Mouse (Mus musculus) CH12.LX (cell line): ENCODE data around the gene Fuz. TPM values are rescaled to one million over a fixed set of nuclear protein-coding genes. Genes with fewer than 3 reads are reported as not detected.

ENCODE experiments used
- DNase-seq: peaks from one replicate; pipeline ENCODE4 v3.0.0-alpha.2; 2013; ENCODE audit errors: extremely low read depth
- H3K27ac ChIP-seq: 2 replicates; pipeline ENCODE4 v1.5.1; 2012; ENCODE audit warnings: low read depth, mild to moderate bottlenecking, control low read depth, moderate library complexity; ENCODE audit not compliant: insufficient read depth
- H3K27me3 ChIP-seq: replicated peaks from 2 replicates; pipeline ENCODE3; 2012; ENCODE audit warnings: inconsistent platforms
- H3K36me3 ChIP-seq, 2 experiments: replicated peaks in 1 of 2; 2 replicates each; pipeline versions ENCODE3 to v1.6.1; 2012; ENCODE audit warnings: inconsistent platforms in 1 of 2, low read length in 1 of 2, mild to moderate bottlenecking in 1 of 2, mixed read lengths in 1 of 2, moderate library complexity in 1 of 2; ENCODE audit not compliant: control insufficient read depth in 1 of 2, insufficient read depth in 1 of 2
- H3K4me1 ChIP-seq, 2 experiments: 2 replicates each; pipeline ENCODE4 v1.6.1; 2012; ENCODE audit warnings: inconsistent platforms in 1 of 2, moderate library complexity in 1 of 2; ENCODE audit not compliant: insufficient read depth in 2 of 2, control insufficient read depth in 1 of 2
- H3K4me2 ChIP-seq: 2 replicates; pipeline ENCODE4 v1.6.1; 2012; ENCODE audit warnings: low read depth, mild to moderate bottlenecking, control low read depth; ENCODE audit not compliant: poor library complexity, insufficient read depth, severe bottlenecking
- H3K4me3 ChIP-seq, 3 experiments: fragments of 150-350 bp in 1 of 3; sonication (generic) in 1 of 3; replicated peaks in 1 of 3; 2 replicates each; pipeline versions ENCODE3 to v1.5.1; 2011 to 2012; ENCODE audit warnings: low read depth in 2 of 3, low read length in 2 of 3, mild to moderate bottlenecking in 2 of 3, moderate library complexity in 2 of 3, control low read depth in 1 of 3, improper control_type of control experiment in 1 of 3, inconsistent platforms in 1 of 3, mixed read lengths in 1 of 3; ENCODE audit not compliant: poor library complexity in 1 of 3
- H3K79me2 ChIP-seq: replicated peaks from 2 replicates; pipeline ENCODE4 v1.6.1; 2012; ENCODE audit warnings: mild to moderate bottlenecking, moderate library complexity; ENCODE audit not compliant: control insufficient read depth, poor library complexity, insufficient read depth, severe bottlenecking; ENCODE audit errors: extremely low read depth
- H3K9ac ChIP-seq: 2 replicates; pipeline ENCODE4 v1.6.1; 2012; ENCODE audit warnings: low read depth, mild to moderate bottlenecking, control low read depth, moderate library complexity; ENCODE audit not compliant: insufficient read depth
- H3K9me3 ChIP-seq: replicated peaks from 2 replicates; pipeline ENCODE3; 2012; ENCODE audit warnings: low read length, inconsistent platforms, mixed read lengths
- BHLHE40 ChIP-seq: IDR thresholded peaks from 2 replicates; pipeline ENCODE4 v1.6.1; 2011; ENCODE audit warnings: mild to moderate bottlenecking, low read depth, low read length, improper control_type of control experiment
- CHD1 ChIP-seq: IDR thresholded peaks from 2 replicates; pipeline ENCODE4 v1.6.1; 2012; ENCODE audit warnings: low read depth, low read length, improper control_type of control experiment, inconsistent platforms
- CHD2 ChIP-seq: IDR thresholded peaks from 2 replicates; pipeline ENCODE4 v1.6.1; 2011; ENCODE audit warnings: low read length, improper control_type of control experiment
- CTCF ChIP-seq, 2 experiments: IDR thresholded peaks in 1 of 2; conservative IDR thresholded peaks in 1 of 2; 2 replicates each; pipeline ENCODE4 v1.5.1; 2011 to 2012; ENCODE audit warnings: low read depth in 2 of 2, low read length in 2 of 2, improper control_type of control experiment in 1 of 2, inconsistent platforms in 1 of 2, mild to moderate bottlenecking in 1 of 2, moderate library complexity in 1 of 2
- E2F4 ChIP-seq: IDR thresholded peaks from 2 replicates; pipeline ENCODE4 v1.6.1; 2011; ENCODE audit warnings: low read depth, low read length, improper control_type of control experiment; ENCODE audit not compliant: insufficient replicate concordance
- ELF1 ChIP-seq: IDR thresholded peaks from 2 replicates; pipeline ENCODE4 v1.6.1; 2014; ENCODE audit warnings: low read depth, mild to moderate bottlenecking, inconsistent platforms, low read length, improper control_type of control experiment
- JUN ChIP-seq: IDR thresholded peaks from 2 replicates; pipeline ENCODE4 v1.6.1; 2011; ENCODE audit warnings: low read depth, mild to moderate bottlenecking, low read length, improper control_type of control experiment, moderate library complexity; ENCODE audit not compliant: insufficient read depth
- JUND ChIP-seq: conservative IDR thresholded peaks from 2 replicates; pipeline ENCODE4 v1.6.1; 2011; ENCODE audit warnings: low read depth, low read length, improper control_type of control experiment
- MAZ ChIP-seq: IDR thresholded peaks from 2 replicates; pipeline ENCODE4 v1.6.1; 2012; ENCODE audit warnings: low read depth, mild to moderate bottlenecking, inconsistent platforms, low read length, improper control_type of control experiment, moderate library complexity
- MEF2A ChIP-seq: IDR thresholded peaks from 2 replicates; pipeline ENCODE4 v1.6.1; 2014; ENCODE audit warnings: low read depth, mild to moderate bottlenecking, inconsistent platforms, low read length, improper control_type of control experiment, borderline replicate concordance
- MYC ChIP-seq: IDR thresholded peaks from 2 replicates; pipeline ENCODE4 v1.6.1; 2011; ENCODE audit warnings: low read depth, mild to moderate bottlenecking, improper control_type of control experiment, low read length
- POLR2A ChIP-seq: IDR thresholded peaks from 2 replicates; pipeline ENCODE4 v1.6.1; 2011; ENCODE audit warnings: low read depth, mild to moderate bottlenecking, improper control_type of control experiment, low read length
- RAD21 ChIP-seq: IDR thresholded peaks from 2 replicates; pipeline ENCODE4 v1.6.1; 2011; ENCODE audit warnings: low read depth, mild to moderate bottlenecking, low read length, improper control_type of control experiment, moderate library complexity
- SMC3 ChIP-seq: IDR thresholded peaks from 2 replicates; pipeline ENCODE4 v1.6.1; 2011; ENCODE audit warnings: low read depth, low read length, improper control_type of control experiment
- TBP ChIP-seq: conservative IDR thresholded peaks from 2 replicates; pipeline ENCODE4 v1.6.1; 2011; ENCODE audit warnings: low read depth, low read length, improper control_type of control experiment
- UBTF ChIP-seq: IDR thresholded peaks from 2 replicates; pipeline ENCODE4 v1.6.1; 2012; ENCODE audit warnings: low read depth, mild to moderate bottlenecking, inconsistent platforms, low read length, improper control_type of control experiment, moderate library complexity
- USF2 ChIP-seq: conservative IDR thresholded peaks from 2 replicates; pipeline ENCODE4 v1.6.1; 2011; ENCODE audit warnings: low read depth, low read length, improper control_type of control experiment
- ZKSCAN1 ChIP-seq: IDR thresholded peaks from 2 replicates; pipeline ENCODE4 v1.6.1; 2012; ENCODE audit warnings: low read depth, inconsistent platforms, low read length, improper control_type of control experiment, borderline replicate concordance
- ZMIZ1 ChIP-seq: IDR thresholded peaks from 2 replicates; pipeline ENCODE4 v1.6.1; 2012; ENCODE audit warnings: low read depth, mild to moderate bottlenecking, inconsistent platforms, low read length, improper control_type of control experiment
- ZNF384 ChIP-seq: IDR thresholded peaks from 2 replicates; pipeline ENCODE4 v1.6.1; 2012; ENCODE audit warnings: low read depth, low read length, improper control_type of control experiment, inconsistent platforms
- dilution Hi-C: fragments of 300-500 bp; cut with MboI; formaldehyde crosslinking; loops from 2 replicates; pipeline ENCODE4 v1.14.3; 2020; ENCODE audit warnings: low sequenced_read_pairs; ENCODE audit not compliant: extremely low pct_unique_long_range_greater_than_20kb, extremely low pct_ligation_motif_present
- in situ Hi-C: fragments of 300-500 bp; cut with MboI; formaldehyde crosslinking; loops from 3 replicates; pipeline ENCODE4 v1.14.3; 2019; ENCODE audit warnings: low sequenced_read_pairs, low pct_ligation_motif_present, low pct_unique_long_range_greater_than_20kb, mixed read lengths
- polyA plus RNA-seq: library from polyadenylated mRNA; unstranded; fragments of >175 nt; gene quantifications from 2 replicates; pipeline ENCODE4 v1.2.1, GENCODE M21; 2012; ENCODE audit warnings: low read depth; ENCODE audit not compliant: insufficient read length
- total RNA-seq, 2 experiments: library from RNA; depleted of rRNA; stranded (reverse); fragments of 300-350 nt in 1 of 2; fragments of >200 nt in 1 of 2; gene quantifications; 2 replicates each; pipeline ENCODE4 v1.2.3; 2012 to 2014

Gene Fuz
- total and polyA plus RNA-seq, 3 experiments, result 16.7 to 17.1 (median 16.9) TPM

- TF ChIP-seq BHLHE40, result no peak
- no peak for TF ChIP-seq TBP
- TF ChIP-seq SMC3, result peak; percentile 75
- no peak for TF ChIP-seq ZKSCAN1
- peak; percentile 47 for TF ChIP-seq RAD21
- no peak for TF ChIP-seq UBTF
- peak; percentile 78 to 80 for TF ChIP-seq CTCF (conservative IDR thresholded peaks at IDR 0.05 in 1 of 2, IDR thresholded peaks at IDR 0.05 in 1 of 2; ENCODE audit: low read depth in 2 of 2, low read length in 2 of 2)
- no peak for TF ChIP-seq USF2
- TF ChIP-seq JUND, result no peak
- TF ChIP-seq MEF2A, result no peak
- no peak for DNase-seq
- in situ Hi-C loops, result no loop called here
- Histone ChIP-seq H3K9me3 (no peaks in the 10 kb centered on the region), H3K79me2 (no peaks in the 10 kb centered on the region), H3K9ac (no peak overlapping the region), H3K4me3 (no peak overlapping the region), H3K4me2 (no peak overlapping the region), H3K36me3 (peaks cover 41 to 68% of the 10 kb centered on the region in 2 experiments), H3K27me3 (no peaks in the 10 kb centered on the region), H3K27ac (peak overlapping the region; percentile 24; the same call in 1 of the 2 replicates), H3K4me1 (peaks cover 24 to 61% of the 10 kb centered on the region in 2 experiments)
- dilution Hi-C loops, result no loop called here
Measured at GRCm38 (mm10) chr7:44860576-44861428, 35.1 kb upstream of the Fuz start.

GRCm38 (mm10) chr7:44861429-44861816 is 34.5 kb upstream of the Fuz start:
- Histone ChIP-seq H3K4me3 (no peak overlapping the region), H3K4me1 (peaks cover 29 to 61% of the 10 kb centered on the region in 2 experiments)
- no peak for DNase-seq

GRCm38 (mm10) chr7:44862434-44862833 is 33.4 kb upstream of the Fuz start:
- peaks cover 35 to 66% of the 10 kb centered on the region in 2 experiments for H3K4me1 ChIP-seq
- TF ChIP-seq BHLHE40 (no peak), USF2 (no peak), ZNF384 (no peak), MYC (no peak), CTCF (conservative IDR thresholded peaks at IDR 0.05 in 1 of 2, IDR thresholded peaks at IDR 0.05 in 1 of 2; ENCODE audit: low read depth in 2 of 2, low read length in 2 of 2) (no peak), CHD2 (no peak), E2F4 (no peak), JUN (no peak), ZMIZ1 (no peak), JUND (no peak), CHD1 (no peak), ZKSCAN1 (no peak), MAZ (no peak), TBP (no peak), ELF1 (no peak), POLR2A (no peak)
- no peaks in the 10 kb centered on the region for H3K79me2 ChIP-seq
- H3K36me3 ChIP-seq, result peaks cover 41 to 76% of the 10 kb centered on the region in 2 experiments
- H3K27me3 ChIP-seq, result no peaks in the 10 kb centered on the region
- no peak overlapping the region for H3K27ac ChIP-seq
- H3K9me3 ChIP-seq, result no peaks in the 10 kb centered on the region
- in situ Hi-C loops (no loop called here), dilution Hi-C loops (no loop called here)
- no peak for DNase-seq
- no peak overlapping the region for H3K4me3 ChIP-seq
- no peak overlapping the region for H3K4me2 ChIP-seq
- H3K9ac ChIP-seq, result no peak overlapping the region

More at GRCm38 (mm10) chr7:44861429-44861816, 34.5 kb upstream of the Fuz start:
- Histone ChIP-seq H3K27me3 (no peaks in the 10 kb centered on the region), H3K36me3 (peaks cover 41 to 73% of the 10 kb centered on the region in 2 experiments), H3K27ac (peak overlapping the region; percentile 24; the same call in 1 of the 2 replicates), H3K9ac (no peak overlapping the region), H3K4me2 (no peak overlapping the region), H3K79me2 (no peaks in the 10 kb centered on the region), H3K9me3 (no peaks in the 10 kb centered on the region)
- dilution Hi-C loops (no loop called here), in situ Hi-C loops (no loop called here)
- TF ChIP-seq CHD2 (no peak), BHLHE40 (peak; percentile 45)
